Mouse (Mus musculus): ENCODE data around the gene Slc9a8.

Gene Slc9a8

GRCm38 (mm10) chr2:167507719-167508385, 86.3 kb downstream of the Slc9a8 start:
- DNase-seq (ENCODE audit: low spot score in 2 of 2), result no peak

- DNase-seq (ENCODE audit: low spot score in 2 of 2), result no peak
These were observed 87.1 kb downstream of the Slc9a8 start for GRCm38 (mm10) chr2:167508569-167508968.

GRCm38 (mm10) chr2:167510485-167510884, 89.0 kb downstream of the Slc9a8 start:
- DNase-seq (ENCODE audit: low spot score in 2 of 2), result peak in 1 of 2 experiments; percentile 58

GRCm38 (mm10) chr2:167512365-167512764, 90.9 kb downstream of the Slc9a8 start:
- no peak for DNase-seq (ENCODE audit: low spot score in 2 of 2)

GRCm38 (mm10) chr2:167512970-167513369, 91.5 kb downstream of the Slc9a8 start:
- DNase-seq (ENCODE audit: low spot score in 2 of 2), result no peak

GRCm38 (mm10) chr2:167514641-167515040, 93.1 kb downstream of the Slc9a8 start:
- no peak for DNase-seq (ENCODE audit: low spot score in 2 of 2)

GRCm38 (mm10) chr2:167515688-167516087, 94.2 kb downstream of the Slc9a8 start:
- DNase-seq (ENCODE audit: low spot score in 2 of 2), result no peak

GRCm38 (mm10) chr2:167519606-167520252, 98.2 kb downstream of the Slc9a8 start:
- DNase-seq (ENCODE audit: low spot score in 2 of 2), result no peak

All from heart, adult 9 months (tissue).